Mouse (Mus musculus) liver, embryonic 18 days (tissue): ENCODE data around the gene Atm. TPM values are rescaled to one million over a fixed set of nuclear protein-coding genes. Genes with fewer than 3 reads are reported as not detected.

Source experiments
- polyA plus RNA-seq: library from polyadenylated mRNA; depleted of rRNA; stranded (reverse); fragments of >200 nt; gene quantifications from 2 replicates; pipeline ENCODE4 v1.2.3, GENCODE M21; 2012; rRNA removed

Gene Atm
- 1.6 TPM in 2 replicates for polyA plus RNA-seq

DNA sequence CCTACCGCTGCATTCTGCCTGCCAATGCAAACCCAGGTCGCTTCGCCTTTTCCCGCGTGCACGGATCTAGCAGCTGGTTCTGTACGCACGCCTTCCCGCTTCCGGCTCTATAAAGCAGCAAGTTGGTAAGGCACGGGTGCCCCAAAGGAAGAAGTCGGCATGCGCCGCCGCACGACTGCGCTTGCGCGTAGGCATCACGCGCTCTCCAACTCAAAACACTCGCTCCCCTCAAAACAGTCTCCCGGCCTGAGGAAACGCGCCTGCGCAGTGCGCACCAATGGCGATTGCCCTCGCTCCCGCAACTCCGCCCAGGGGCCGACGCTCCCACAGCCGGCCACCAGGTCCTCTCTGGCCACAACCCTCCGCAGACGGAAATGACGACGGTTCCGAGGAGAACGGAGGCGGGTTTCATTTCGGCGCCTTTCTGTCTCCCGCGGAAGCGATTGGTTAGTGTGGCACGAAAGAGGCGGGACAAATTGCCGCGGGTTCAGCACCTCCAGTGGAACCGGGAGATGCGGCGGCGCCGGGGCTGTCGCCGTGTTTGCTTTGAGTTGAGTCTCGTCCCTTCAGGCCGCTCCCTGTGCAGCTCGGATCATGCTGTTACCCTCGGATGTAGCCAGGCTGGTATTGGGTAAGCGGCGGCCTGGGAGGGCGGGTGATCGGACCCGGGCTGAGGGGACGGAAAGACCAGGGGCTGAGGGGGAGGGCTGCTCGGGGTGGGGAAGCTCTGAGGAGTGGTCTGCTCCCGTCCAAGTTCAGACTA lies at the start of gene Atm, which contains the start of gene Npat:
Gene Atm, minus strand, starts transcription at position 183 of the 763 bp plus-strand sequence.
Gene Npat, plus strand, starts transcription at position 490 of the 763 bp plus-strand sequence.

DNA sequence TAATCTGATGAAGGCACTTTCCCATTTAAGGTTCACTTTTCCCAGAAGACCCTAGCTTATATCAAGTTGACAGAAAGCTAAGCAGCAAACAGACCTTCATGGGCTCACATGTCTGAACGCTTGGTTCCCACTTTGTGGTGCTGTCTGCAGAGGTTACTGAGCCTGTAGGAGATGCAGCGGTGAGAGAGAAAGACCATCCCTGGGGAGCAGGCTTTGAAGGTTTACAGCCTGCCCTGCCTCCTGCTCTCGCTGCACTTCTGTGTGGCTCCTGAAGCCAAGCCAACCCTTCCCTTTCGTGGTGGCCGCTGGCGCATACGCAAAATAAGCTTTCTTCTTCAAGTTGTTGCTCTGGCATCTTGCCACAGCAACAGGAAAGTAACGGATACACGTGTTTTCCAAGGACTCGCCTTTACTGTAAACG lies 134.2 kb downstream of the Atm start, which contains the start of gene 4930550C14Rik:
Gene 4930550C14Rik, plus strand, starts transcription at position 35 of the 421 bp plus-strand sequence.

Other genes with a start within 250 kb of the Atm start
- 0.30 and 0.32 TPM in 2 replicates for gene Exph5, start 235.1 kb downstream of the Atm start, polyA plus RNA-seq
- 2.2 and 2.3 TPM in 2 replicates for gene Kdelc2, start 152.7 kb downstream of the Atm start, polyA plus RNA-seq
- 0.14 and 0.19 TPM in 2 replicates for gene 4930550C14Rik, start 134.4 kb downstream of the Atm start, polyA plus RNA-seq
- 3.4 and 3.8 TPM in 2 replicates for gene Npat, start 307 bp upstream of the Atm start, polyA plus RNA-seq
- gene Acat1, start 73.6 kb upstream of the Atm start, polyA plus RNA-seq = 337 and 351 TPM in 2 replicates
- 3.3 and 3.4 TPM in 2 replicates for gene Cul5, start 133.3 kb upstream of the Atm start, polyA plus RNA-seq
- gene Rab39, start 169.5 kb upstream of the Atm start, polyA plus RNA-seq = 0.48 and 0.55 TPM in 2 replicates
- gene Slc35f2, start 234.8 kb upstream of the Atm start, polyA plus RNA-seq = 0.23 and 0.29 TPM in 2 replicates